Mouse (Mus musculus): ENCODE data around the gene Casp9. TPM values are rescaled to one million over a fixed set of nuclear protein-coding genes. Genes with fewer than 3 reads are reported as not detected.

The Casp9 gene
- polyA plus RNA-seq, 1 experiment from 2014 or later: 20.7 TPM

GRCm38 (mm10) chr4:141819316-141819715 is 25.9 kb downstream of the Casp9 start:
- Histone ChIP-seq H3K4me1 (ENCODE audit: control insufficient read depth, insufficient read depth, low read length) (no peaks in the 10 kb centered on the region), H3K27me3 (ENCODE audit: control insufficient read depth, insufficient read depth, low read depth, low read length) (no peaks in the 10 kb centered on the region), H3K9ac (ENCODE audit: low read depth, low read length) (no peak overlapping the region), H3K36me3 (ENCODE audit: control insufficient read depth, insufficient read depth, low read length) (peaks cover 1% of the 10 kb centered on the region; the same call in 1 of the 2 replicates), H3K27ac (ENCODE audit: low read length) (no peak overlapping the region), H3K4me3 (ENCODE audit: low read depth, low read length) (no peak overlapping the region), H3K4me2 (ENCODE audit: low read length) (no peak overlapping the region), H3K9me3 (replicated peaks; ENCODE audit: control insufficient read depth, low read length, poor library complexity, severe bottlenecking) (no peaks in the 10 kb centered on the region)
- WGBS: 94% methylated on average over 7 of the region's 7 CpGs
- ATAC-seq: no peak

- H3K4me1 ChIP-seq (ENCODE audit: control insufficient read depth, insufficient read depth, low read length): no peaks in the 10 kb centered on the region
- H3K9me3 ChIP-seq (replicated peaks; ENCODE audit: control insufficient read depth, low read length, poor library complexity, severe bottlenecking): no peaks in the 10 kb centered on the region
- no peak overlapping the region for H3K27ac ChIP-seq (ENCODE audit: low read length)
- WGBS: 79% methylated on average over 3 of the region's 3 CpGs
- H3K4me3 ChIP-seq (ENCODE audit: low read depth, low read length): no peak overlapping the region
- H3K36me3 ChIP-seq (ENCODE audit: control insufficient read depth, insufficient read depth, low read length): no peaks in the 10 kb centered on the region
- H3K4me2 ChIP-seq (ENCODE audit: low read length): no peak overlapping the region
- no peak overlapping the region for H3K9ac ChIP-seq (ENCODE audit: low read depth, low read length)
- H3K27me3 ChIP-seq (ENCODE audit: control insufficient read depth, insufficient read depth, low read depth, low read length): no peaks in the 10 kb centered on the region
- no peak for ATAC-seq
Measured at GRCm38 (mm10) chr4:141821178-141821577, 27.8 kb downstream of the Casp9 start.

GRCm38 (mm10) chr4:141822089-141822488 is 28.7 kb downstream of the Casp9 start:
- no peak overlapping the region for H3K9ac ChIP-seq (ENCODE audit: low read depth, low read length)
- H3K36me3 ChIP-seq (ENCODE audit: control insufficient read depth, insufficient read depth, low read length): no peaks in the 10 kb centered on the region
- H3K27me3 ChIP-seq (ENCODE audit: control insufficient read depth, insufficient read depth, low read depth, low read length): no peaks in the 10 kb centered on the region
- no peak overlapping the region for H3K27ac ChIP-seq (ENCODE audit: low read length)
- no peak overlapping the region for H3K4me2 ChIP-seq (ENCODE audit: low read length)
- WGBS: 78% methylated on average over 10 of the region's 10 CpGs
- no peaks in the 10 kb centered on the region for H3K9me3 ChIP-seq (replicated peaks; ENCODE audit: control insufficient read depth, low read length, poor library complexity, severe bottlenecking)
- H3K4me1 ChIP-seq (ENCODE audit: control insufficient read depth, insufficient read depth, low read length): no peaks in the 10 kb centered on the region
- ATAC-seq: no peak
- H3K4me3 ChIP-seq (ENCODE audit: low read depth, low read length): no peak overlapping the region

GRCm38 (mm10) chr4:141822979-141823378 is 29.6 kb downstream of the Casp9 start:
- H3K4me1 ChIP-seq (ENCODE audit: control insufficient read depth, insufficient read depth, low read length): no peaks in the 10 kb centered on the region
- H3K9ac ChIP-seq (ENCODE audit: low read depth, low read length): no peak overlapping the region
- H3K27me3 ChIP-seq (ENCODE audit: control insufficient read depth, insufficient read depth, low read depth, low read length): no peaks in the 10 kb centered on the region
- WGBS: 65% methylated on average over 3 of the region's 3 CpGs
- no peaks in the 10 kb centered on the region for H3K9me3 ChIP-seq (replicated peaks; ENCODE audit: control insufficient read depth, low read length, poor library complexity, severe bottlenecking)
- ATAC-seq: no peak
- no peaks in the 10 kb centered on the region for H3K36me3 ChIP-seq (ENCODE audit: control insufficient read depth, insufficient read depth, low read length)
- no peak overlapping the region for H3K4me3 ChIP-seq (ENCODE audit: low read depth, low read length)
- H3K4me2 ChIP-seq (ENCODE audit: low read length): no peak overlapping the region
- no peak overlapping the region for H3K27ac ChIP-seq (ENCODE audit: low read length)

- no peak for ATAC-seq
- no peak within 1 kb of the TSS for H3K4me3 ChIP-seq (ENCODE audit: low read depth, low read length)
- no peak within 1 kb of the TSS for H3K27ac ChIP-seq (ENCODE audit: low read length)
- H3K4me1 ChIP-seq (ENCODE audit: control insufficient read depth, insufficient read depth, low read length): no peaks in the 10 kb centered on the region
- no peak within 1 kb of the TSS for H3K9ac ChIP-seq (ENCODE audit: low read depth, low read length)
- no peaks in the 10 kb centered on the region for H3K27me3 ChIP-seq (ENCODE audit: control insufficient read depth, insufficient read depth, low read depth, low read length)
- no peak within 1 kb of the TSS for H3K4me2 ChIP-seq (ENCODE audit: low read length)
- H3K36me3 ChIP-seq (ENCODE audit: control insufficient read depth, insufficient read depth, low read length): no peaks in the 10 kb centered on the region
- 63% methylated on average over 5 of the region's 5 CpGs for WGBS
- H3K9me3 ChIP-seq (replicated peaks; ENCODE audit: control insufficient read depth, low read length, poor library complexity, severe bottlenecking): no peaks in the 10 kb centered on the region
Measured at GRCm38 (mm10) chr4:141826060-141826459, 32.6 kb downstream of the Casp9 start, which contains the start of gene Cela2a. TSS of gene Cela2a (minus strand) at chr4:141826160.

- Histone ChIP-seq H3K27ac (ENCODE audit: low read length) (no peak overlapping the region), H3K9me3 (replicated peaks; ENCODE audit: control insufficient read depth, low read length, poor library complexity, severe bottlenecking) (no peaks in the 10 kb centered on the region), H3K36me3 (ENCODE audit: control insufficient read depth, insufficient read depth, low read length) (no peaks in the 10 kb centered on the region), H3K4me3 (ENCODE audit: low read depth, low read length) (no peak overlapping the region), H3K4me1 (ENCODE audit: control insufficient read depth, insufficient read depth, low read length) (no peaks in the 10 kb centered on the region), H3K27me3 (ENCODE audit: control insufficient read depth, insufficient read depth, low read depth, low read length) (no peaks in the 10 kb centered on the region), H3K4me2 (ENCODE audit: low read length) (no peak overlapping the region), H3K9ac (ENCODE audit: low read depth, low read length) (no peak overlapping the region)
- ATAC-seq: no peak
- 94% methylated on average over 2 of the region's 2 CpGs for WGBS
Measured at GRCm38 (mm10) chr4:141827401-141827800, 34.0 kb downstream of the Casp9 start.

GRCm38 (mm10) chr4:141828177-141828576 is 34.8 kb downstream of the Casp9 start:
- no peak for ATAC-seq
- H3K4me2 ChIP-seq (ENCODE audit: low read length): no peak overlapping the region
- no peaks in the 10 kb centered on the region for H3K9me3 ChIP-seq (replicated peaks; ENCODE audit: control insufficient read depth, low read length, poor library complexity, severe bottlenecking)
- WGBS: 76% methylated on average over 4 of the region's 4 CpGs
- no peak overlapping the region for H3K27ac ChIP-seq (ENCODE audit: low read length)
- H3K9ac ChIP-seq (ENCODE audit: low read depth, low read length): no peak overlapping the region
- no peaks in the 10 kb centered on the region for H3K4me1 ChIP-seq (ENCODE audit: control insufficient read depth, insufficient read depth, low read length)
- no peaks in the 10 kb centered on the region for H3K36me3 ChIP-seq (ENCODE audit: control insufficient read depth, insufficient read depth, low read length)
- H3K4me3 ChIP-seq (ENCODE audit: low read depth, low read length): no peak overlapping the region
- no peaks in the 10 kb centered on the region for H3K27me3 ChIP-seq (ENCODE audit: control insufficient read depth, insufficient read depth, low read depth, low read length)

- Histone ChIP-seq H3K9me3 (replicated peaks; ENCODE audit: control insufficient read depth, low read length, poor library complexity, severe bottlenecking) (no peaks in the 10 kb centered on the region), H3K27ac (ENCODE audit: low read length) (no peak overlapping the region), H3K4me2 (ENCODE audit: low read length) (no peak overlapping the region), H3K9ac (ENCODE audit: low read depth, low read length) (no peak overlapping the region), H3K27me3 (ENCODE audit: control insufficient read depth, insufficient read depth, low read depth, low read length) (no peaks in the 10 kb centered on the region), H3K4me1 (ENCODE audit: control insufficient read depth, insufficient read depth, low read length) (no peaks in the 10 kb centered on the region), H3K4me3 (ENCODE audit: low read depth, low read length) (no peak overlapping the region), H3K36me3 (ENCODE audit: control insufficient read depth, insufficient read depth, low read length) (no peaks in the 10 kb centered on the region)
- 48% methylated on average over 11 of the region's 11 CpGs for WGBS
- no peak for ATAC-seq
Measured at GRCm38 (mm10) chr4:141830381-141830780, 37.0 kb downstream of the Casp9 start.

GRCm38 (mm10) chr4:141831361-141831760 is 37.9 kb downstream of the Casp9 start:
- Histone ChIP-seq H3K27ac (ENCODE audit: low read length) (no peak overlapping the region), H3K27me3 (ENCODE audit: control insufficient read depth, insufficient read depth, low read depth, low read length) (no peaks in the 10 kb centered on the region), H3K9ac (ENCODE audit: low read depth, low read length) (no peak overlapping the region), H3K4me1 (ENCODE audit: control insufficient read depth, insufficient read depth, low read length) (no peaks in the 10 kb centered on the region), H3K4me3 (ENCODE audit: low read depth, low read length) (no peak overlapping the region), H3K4me2 (ENCODE audit: low read length) (no peak overlapping the region), H3K9me3 (replicated peaks; ENCODE audit: control insufficient read depth, low read length, poor library complexity, severe bottlenecking) (no peaks in the 10 kb centered on the region), H3K36me3 (ENCODE audit: control insufficient read depth, insufficient read depth, low read length) (no peaks in the 10 kb centered on the region)
- no peak for ATAC-seq
- 84% methylated on average over 7 of the region's 7 CpGs for WGBS

Measured in midbrain, embryonic 16.5 days (tissue).